Mouse (Mus musculus) MEL (cell line): ENCODE results near the gene Ndufv1. TPM values are rescaled to one million over a fixed set of nuclear protein-coding genes. Genes with fewer than 3 reads are reported as not detected.

ENCODE experiments used
- DNase-seq: peaks from one replicate; pipeline ENCODE4 v3.0.0; 2011; ENCODE audit warnings: low read depth, low spot score
- H3K27ac ChIP-seq: 2 replicates; pipeline ENCODE4 v1.5.1; 2012; ENCODE audit warnings: low read depth, mild to moderate bottlenecking, control low read depth, low read length, moderate library complexity; ENCODE audit not compliant: control insufficient read depth
- H3K27me3 ChIP-seq, 2 experiments: fragments of 150-350 bp in 1 of 2; sonication (generic) in 1 of 2; 2 replicates each; pipeline ENCODE4 v1.6.1; 2012; ENCODE audit warnings: low read length in 2 of 2, mild to moderate bottlenecking in 2 of 2, improper control_type of control experiment in 1 of 2, moderate library complexity in 1 of 2; ENCODE audit not compliant: insufficient read depth in 2 of 2, control insufficient read depth in 1 of 2
- H3K36me3 ChIP-seq, 2 experiments: 2 replicates each; pipeline ENCODE4 v1.6.1; 2012 to 2014; ENCODE audit warnings: low read length in 2 of 2, improper control_type of control experiment in 1 of 2, inconsistent platforms in 1 of 2, mild to moderate bottlenecking in 1 of 2; ENCODE audit not compliant: insufficient read depth in 2 of 2, control insufficient read depth in 1 of 2
- H3K4me1 ChIP-seq, 2 experiments: fragments of 150-350 bp in 1 of 2; sonication (generic) in 1 of 2; 2 replicates each; pipeline ENCODE4 v1.6.1; 2012; ENCODE audit warnings: low read length in 2 of 2, improper control_type of control experiment in 1 of 2, mild to moderate bottlenecking in 1 of 2; ENCODE audit not compliant: insufficient read depth in 2 of 2, control insufficient read depth in 1 of 2
- H3K4me3 ChIP-seq, 2 experiments: fragments of 150-350 bp in 1 of 2; sonication (generic) in 1 of 2; 2 replicates each; pipeline ENCODE4 v1.5.1; 2012; ENCODE audit warnings: low read depth in 2 of 2, low read length in 2 of 2, mild to moderate bottlenecking in 2 of 2, moderate library complexity in 2 of 2, control low read depth in 1 of 2, improper control_type of control experiment in 1 of 2; ENCODE audit not compliant: control insufficient read depth in 1 of 2, insufficient read depth in 1 of 2
- H3K79me2 ChIP-seq: 2 replicates; pipeline ENCODE4 v1.6.1; 2012; ENCODE audit warnings: mild to moderate bottlenecking, low read length, moderate library complexity; ENCODE audit not compliant: control insufficient read depth, poor library complexity, insufficient read depth
- H3K9ac ChIP-seq: 2 replicates; pipeline ENCODE4 v1.6.1; 2012; ENCODE audit warnings: low read depth, mild to moderate bottlenecking, control low read depth, low read length, moderate library complexity; ENCODE audit not compliant: control insufficient read depth, poor library complexity, severe bottlenecking
- H3K9me3 ChIP-seq: fragments of 150-350 bp; sonication (generic); replicated peaks from 2 replicates; pipeline ENCODE4 v1.6.1; 2012; ENCODE audit warnings: mild to moderate bottlenecking, low read length, improper control_type of control experiment, moderate library complexity; ENCODE audit not compliant: insufficient read depth
- CHD1 ChIP-seq: IDR thresholded peaks from 2 replicates; pipeline ENCODE4 v1.6.1; 2012; ENCODE audit warnings: low read depth, mild to moderate bottlenecking, inconsistent platforms, low read length, improper control_type of control experiment
- CHD2 ChIP-seq: IDR thresholded peaks from 2 replicates; pipeline ENCODE4 v1.6.1; 2011; ENCODE audit warnings: low read length, improper control_type of control experiment
- CTCF ChIP-seq, 3 experiments: IDR thresholded peaks in 2 of 3; conservative IDR thresholded peaks in 1 of 3; 2 replicates each; pipeline ENCODE4 v1.5.1; 2011 to 2012; ENCODE audit warnings: low read length in 3 of 3, low read depth in 2 of 3, mild to moderate bottlenecking in 2 of 3, improper control_type of control experiment in 1 of 3, inconsistent platforms in 1 of 3, mixed read lengths in 1 of 3, moderate library complexity in 1 of 3; ENCODE audit not compliant: control insufficient read depth in 1 of 3, insufficient read depth in 1 of 3, poor library complexity in 1 of 3, severe bottlenecking in 1 of 3
- E2F4 ChIP-seq: IDR thresholded peaks from 2 replicates; pipeline ENCODE4 v1.6.1; 2011; ENCODE audit warnings: low read depth, low read length, improper control_type of control experiment, borderline replicate concordance
- ELF1 ChIP-seq: IDR thresholded peaks from 2 replicates; pipeline ENCODE4 v1.6.1; 2014; ENCODE audit warnings: low read depth, mild to moderate bottlenecking, inconsistent platforms, low read length, improper control_type of control experiment, moderate library complexity
- EP300 ChIP-seq, 2 experiments: IDR thresholded peaks; 2 replicates each; pipeline ENCODE4 v1.6.1; 2011; ENCODE audit warnings: improper control_type of control experiment in 2 of 2, low read length in 2 of 2, low read depth in 1 of 2, mild to moderate bottlenecking in 1 of 2
- ETS1 ChIP-seq: IDR thresholded peaks from 2 replicates; pipeline ENCODE4 v1.6.1; 2012; ENCODE audit warnings: low read depth, mild to moderate bottlenecking, inconsistent platforms, low read length, improper control_type of control experiment, moderate library complexity
- GABPA ChIP-seq: IDR thresholded peaks from 2 replicates; pipeline ENCODE4 v1.6.1; 2012; ENCODE audit warnings: low read depth, mild to moderate bottlenecking, inconsistent platforms, low read length, improper control_type of control experiment, moderate library complexity
- GATA1 ChIP-seq: IDR thresholded peaks from 2 replicates; pipeline ENCODE4 v1.6.1; 2011; ENCODE audit warnings: low read depth, low read length, improper control_type of control experiment
- MAZ ChIP-seq: IDR thresholded peaks from 2 replicates; pipeline ENCODE4 v1.6.1; 2012; ENCODE audit warnings: low read depth, mild to moderate bottlenecking, inconsistent platforms, low read length, improper control_type of control experiment
- MEF2A ChIP-seq: IDR thresholded peaks from 2 replicates; pipeline ENCODE4 v1.6.1; 2014; ENCODE audit warnings: low read depth, mild to moderate bottlenecking, inconsistent platforms, low read length, improper control_type of control experiment; ENCODE audit not compliant: poor library complexity, insufficient replicate concordance, severe bottlenecking; ENCODE audit errors: extremely low read depth
- MXI1 ChIP-seq: IDR thresholded peaks from 2 replicates; pipeline ENCODE4 v1.6.1; 2011; ENCODE audit warnings: mild to moderate bottlenecking, low read depth, low read length, improper control_type of control experiment
- MYB ChIP-seq: IDR thresholded peaks from 2 replicates; pipeline ENCODE4 v1.6.1; 2011; ENCODE audit warnings: mild to moderate bottlenecking, low read depth, low read length, improper control_type of control experiment
- MYC ChIP-seq: IDR thresholded peaks from 2 replicates; pipeline ENCODE4 v1.6.1; 2011; ENCODE audit warnings: low read depth, mild to moderate bottlenecking, low read length, improper control_type of control experiment, moderate library complexity
- NRF1 ChIP-seq: IDR thresholded peaks from 2 replicates; pipeline ENCODE4 v1.6.1; 2014; ENCODE audit warnings: low read depth, mild to moderate bottlenecking, inconsistent platforms, low read length, improper control_type of control experiment, moderate library complexity; ENCODE audit not compliant: poor library complexity, insufficient read depth, severe bottlenecking
- POLR2AphosphoS2 ChIP-seq: IDR thresholded peaks from 2 replicates; pipeline ENCODE4 v1.6.1; 2011; ENCODE audit warnings: low read length, improper control_type of control experiment
- POLR2AphosphoS5 ChIP-seq: IDR thresholded peaks from 2 replicates; pipeline ENCODE4 v1.6.1; 2012; ENCODE audit warnings: low read depth, borderline replicate concordance, mild to moderate bottlenecking, inconsistent platforms, low read length, moderate library complexity, mixed read lengths
- RAD21 ChIP-seq: IDR thresholded peaks from 2 replicates; pipeline ENCODE4 v1.6.1; 2011; ENCODE audit warnings: mild to moderate bottlenecking, low read depth, low read length, improper control_type of control experiment
- SIN3A ChIP-seq: IDR thresholded peaks from 2 replicates; pipeline ENCODE4 v1.6.1; 2012; ENCODE audit warnings: low read length, improper control_type of control experiment, inconsistent platforms
- TAL1 ChIP-seq: IDR thresholded peaks from 2 replicates; pipeline ENCODE4 v1.6.1; 2012; ENCODE audit warnings: mild to moderate bottlenecking, inconsistent platforms, low read length, moderate library complexity, mixed read lengths
- TBP ChIP-seq: IDR thresholded peaks from 2 replicates; pipeline ENCODE4 v1.8.0; 2011; ENCODE audit warnings: low read depth, low read length, improper control_type of control experiment
- TCF12 ChIP-seq: IDR thresholded peaks from 2 replicates; pipeline ENCODE4 v1.6.1; 2014; ENCODE audit warnings: low read depth, mild to moderate bottlenecking, inconsistent platforms, low read length, improper control_type of control experiment, moderate library complexity
- USF1 ChIP-seq: IDR thresholded peaks from 2 replicates; pipeline ENCODE4 v1.6.1; 2014; ENCODE audit warnings: low read depth, mild to moderate bottlenecking, inconsistent platforms, low read length, improper control_type of control experiment, moderate library complexity
- USF2 ChIP-seq, 2 experiments: IDR thresholded peaks; 2 replicates each; pipeline ENCODE4 v1.6.1; 2011 to 2012; ENCODE audit warnings: improper control_type of control experiment in 2 of 2, low read length in 2 of 2, borderline replicate concordance in 1 of 2, inconsistent platforms in 1 of 2, low read depth in 1 of 2, mild to moderate bottlenecking in 1 of 2; ENCODE audit not compliant: insufficient read depth in 1 of 2
- ZC3H11A ChIP-seq: IDR thresholded peaks from 2 replicates; pipeline ENCODE4 v1.6.1; 2012; ENCODE audit warnings: low read depth, mild to moderate bottlenecking, inconsistent platforms, low read length, improper control_type of control experiment
- ZKSCAN1 ChIP-seq: IDR thresholded peaks from 2 replicates; pipeline ENCODE4 v1.6.1; 2012; ENCODE audit warnings: low read depth, mild to moderate bottlenecking, inconsistent platforms, low read length, improper control_type of control experiment, moderate library complexity
- ZMIZ1 ChIP-seq: IDR thresholded peaks from 2 replicates; pipeline ENCODE4 v1.6.1; 2012; ENCODE audit warnings: low read depth, mild to moderate bottlenecking, inconsistent platforms, low read length, improper control_type of control experiment, moderate library complexity
- polyA plus RNA-seq, 2 experiments: library from polyadenylated mRNA; stranded (reverse) in 1 of 2; unstranded in 1 of 2; fragments of >175 nt in 1 of 2; fragments of >200 nt in 1 of 2; gene quantifications; 2 replicates each; pipeline versions ENCODE4 v1.2.1 to v1.2.4; 2012; ENCODE audit warnings: low replicate concordance in 2 of 2, low read depth in 1 of 2; ENCODE audit not compliant: insufficient read length in 2 of 2, insufficient read depth in 1 of 2, missing spikeins in 1 of 2
- total RNA-seq: library from RNA; depleted of rRNA; stranded (reverse); fragments of 300-350 nt; gene quantifications from 2 replicates; pipeline ENCODE4 v1.2.3, GENCODE M21; 2012

Gene Ndufv1
- total and polyA plus RNA-seq, 3 experiments, result 218 to 267 TPM; not detected in 1

DNA sequence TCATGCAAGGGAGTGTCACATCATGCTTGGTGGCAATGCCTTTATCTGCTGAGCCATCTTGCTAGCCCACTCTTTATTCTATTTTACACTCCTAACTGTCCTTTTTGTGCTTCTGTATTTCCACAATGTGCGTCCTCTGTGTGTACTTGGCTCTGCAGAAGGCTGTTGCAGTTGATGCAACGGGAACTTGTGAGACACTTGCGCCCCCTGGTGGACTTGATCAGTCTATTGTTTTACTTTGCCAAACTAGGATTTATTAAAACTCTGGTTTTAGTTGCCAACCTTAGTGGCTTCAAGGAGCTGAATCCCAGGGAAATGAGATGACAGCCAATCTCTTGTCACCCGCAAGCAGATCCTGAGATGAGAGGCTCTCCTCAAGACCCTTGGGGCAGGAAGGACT is 35.3 kb upstream of the Ndufv1 start (continued):
- TF ChIP-seq USF2 (IDR thresholded peaks at IDR 0.05; ENCODE audit: borderline replicate concordance in 1 of 2, insufficient read depth in 1 of 2, low read depth in 1 of 2, low read length in 2 of 2), result no peak
- TF ChIP-seq CTCF (IDR thresholded peaks at IDR 0.05 in 2 of 3, conservative IDR thresholded peaks at IDR 0.05 in 1 of 3; ENCODE audit: control insufficient read depth in 1 of 3, insufficient read depth in 1 of 3, low read depth in 2 of 3, low read length in 3 of 3, poor library complexity in 1 of 3, severe bottlenecking in 1 of 3), result peak; percentile 57 to 91 (median 77)
- no peak for TF ChIP-seq SIN3A

GRCm38 (mm10) chr19:4046866-4047254 is 34.3 kb upstream of the Ndufv1 start:
- H3K27ac ChIP-seq, result peak overlapping the region; percentile 59
- TF ChIP-seq ETS1 (0 out of 2 replicates have a peak, but pooled peaks have one; percentile 8), CHD1 (no peak)
- no peak for DNase-seq
- no peak overlapping the region for H3K4me3 ChIP-seq
- H3K4me1 ChIP-seq, result peaks cover 0 to 7% of the 10 kb centered on the region in 2 experiments; a peak in 2 of 4 replicates
- H3K36me3 ChIP-seq, result peaks cover 0 to 3% of the 10 kb centered on the region in 2 experiments; a peak in 1 of 4 replicates
- H3K79me2 ChIP-seq, result no peaks in the 10 kb centered on the region
- no peaks in the 10 kb centered on the region for H3K27me3 ChIP-seq
- H3K9ac ChIP-seq, result no peak overlapping the region
- no peaks in the 10 kb centered on the region for H3K9me3 ChIP-seq

DNA sequence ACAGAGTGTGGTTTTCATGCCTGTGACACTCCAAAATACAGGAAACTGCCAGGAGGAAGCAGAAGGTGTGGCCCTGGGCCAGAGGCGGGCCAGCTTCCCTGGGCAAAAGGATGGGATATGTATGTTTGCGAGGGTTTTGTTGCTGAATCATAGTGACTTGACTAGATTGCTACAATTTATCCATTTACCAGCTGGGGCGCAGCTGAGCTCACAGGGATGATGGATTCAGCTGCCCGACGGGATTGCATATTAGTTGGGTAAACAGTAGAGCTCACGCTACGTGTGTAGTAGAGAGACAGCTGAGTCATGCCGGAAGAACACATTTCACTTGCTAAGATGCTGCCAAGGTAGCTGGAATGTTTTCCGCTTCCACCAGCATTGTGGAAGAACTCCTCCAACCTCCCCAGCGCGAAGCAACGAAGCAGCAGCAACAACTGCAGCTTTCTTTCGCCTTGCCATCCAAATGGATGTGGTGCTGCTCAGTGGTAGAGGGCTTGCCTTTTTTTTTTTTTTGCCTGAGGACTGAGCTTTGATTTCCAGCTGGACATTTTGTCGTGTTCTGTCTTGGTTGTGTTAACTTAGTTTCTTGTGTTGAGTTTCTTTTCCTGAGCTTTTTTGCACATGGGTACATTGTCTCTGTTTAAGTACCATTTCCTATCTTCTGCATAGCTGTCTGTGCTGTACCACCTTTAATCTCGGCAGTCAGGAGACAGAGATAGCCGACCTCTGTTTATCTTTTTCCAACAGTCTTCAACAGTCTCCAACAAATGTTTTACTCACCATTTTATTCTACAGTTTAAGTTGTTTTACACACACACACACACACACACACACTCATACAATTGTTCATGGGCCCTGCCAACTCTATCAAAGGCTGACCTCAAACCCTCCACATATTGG is 33.6 kb upstream of the Ndufv1 start, which contains the start of gene Gstp2:
Gene Gstp2, minus strand, starts transcription at position 58 of the 900 bp plus-strand sequence.
- H3K9me3 ChIP-seq, result no peaks in the 10 kb centered on the region
- H3K27ac ChIP-seq, result peak within 1 kb of the TSS; percentile 59
- H3K36me3 ChIP-seq, result peaks cover 0 to 3% of the 10 kb centered on the region in 2 experiments; a peak in 1 of 4 replicates
- no peak within 1 kb of the TSS for H3K9ac ChIP-seq
- H3K79me2 ChIP-seq, result no peaks in the 10 kb centered on the region
- TF ChIP-seq POLR2AphosphoS2, result no peak
- peak; percentile 49; the same call in 1 of the 2 replicates for TF ChIP-seq MYB
- TF ChIP-seq MXI1, result no peak
- no peak for TF ChIP-seq MAZ
- TF ChIP-seq ZMIZ1, result no peak
- TF ChIP-seq GATA1, result peak; percentile 58
- TF ChIP-seq EP300 (IDR thresholded peaks at IDR 0.05; ENCODE audit: low read depth in 1 of 2, low read length in 2 of 2), result peak; percentile 21 to 74; a peak in 2 of 4 replicates
- peak; percentile 69; the same call in 1 of the 2 replicates for TF ChIP-seq TCF12
- TF ChIP-seq MYC, result no peak
- TF ChIP-seq USF1, result no peak
- no peak for TF ChIP-seq RAD21
- TF ChIP-seq POLR2AphosphoS5, result no peak
- TF ChIP-seq ELF1, result no peak
- peak; percentile 47 for TF ChIP-seq TAL1
- TF ChIP-seq SIN3A, result no peak
- no peak for TF ChIP-seq CHD2
- TF ChIP-seq ZC3H11A, result no peak
- no peak for TF ChIP-seq NRF1
- TF ChIP-seq ZKSCAN1, result no peak
- no peak for TF ChIP-seq TBP
- TF ChIP-seq GABPA, result no peak
- no peak for TF ChIP-seq CHD1
- no peak for TF ChIP-seq MEF2A
- no peak for TF ChIP-seq E2F4
- DNase-seq, result no peak
- H3K4me3 ChIP-seq, result no peak within 1 kb of the TSS
- H3K4me1 ChIP-seq, result peaks cover 0 to 7% of the 10 kb centered on the region in 2 experiments; a peak in 2 of 4 replicates
- H3K27me3 ChIP-seq, result no peaks in the 10 kb centered on the region
